Mouse (Mus musculus) spleen, embryonic (tissue): ENCODE measurements around the gene Cyp17a1.

Experiments
- CTCF ChIA-PET: fragments of 350-600 bp; sonication (Branson Sonifier 250); formaldehyde crosslinking; loops from one replicate; lab custom pipeline; 2022; lab: Charles Lee

Gene Cyp17a1

DNA sequence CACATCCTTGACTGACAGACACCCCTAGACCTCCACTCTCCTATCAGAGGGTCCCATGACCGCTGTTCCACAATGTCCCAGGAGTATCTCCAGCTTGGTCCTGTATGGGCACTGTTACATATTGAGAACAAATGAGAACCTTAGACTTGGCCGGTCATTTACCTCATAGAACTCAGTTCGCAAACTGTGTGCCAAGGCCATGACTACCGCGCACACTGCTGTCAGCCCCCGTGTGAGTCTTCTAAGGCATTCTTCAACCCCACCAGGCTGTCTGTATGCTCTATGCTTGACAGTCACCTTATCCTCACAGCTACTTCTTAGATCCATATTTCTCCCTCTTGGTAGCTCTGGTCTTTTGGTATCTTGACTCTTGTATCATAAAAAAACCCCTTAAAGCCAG is 53.5 kb downstream of the Cyp17a1 start:
- CTCF ChIA-PET: no interaction called here

- CTCF ChIA-PET: no interaction called here
Measured at GRCm38 (mm10) chr19:46619001-46619400, 54.0 kb downstream of the Cyp17a1 start.

DNA sequence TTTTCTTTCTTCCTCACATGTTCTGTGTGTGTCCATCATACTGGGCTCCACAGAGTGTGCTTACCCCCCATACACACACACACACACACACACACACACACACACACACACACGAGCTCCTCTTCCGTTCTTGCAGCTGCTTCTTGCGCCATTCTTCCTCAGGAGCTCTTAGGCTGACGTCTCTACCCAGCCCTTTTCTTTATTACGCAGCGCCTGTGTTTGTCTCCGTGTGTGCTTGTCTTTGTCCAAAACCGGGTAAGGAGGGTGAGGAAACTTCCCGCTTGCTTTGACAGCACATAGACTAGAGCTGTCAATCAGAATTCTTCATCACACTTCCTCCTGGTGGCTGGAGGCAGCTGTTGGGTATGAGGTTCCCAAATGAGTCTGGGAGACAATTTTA is 54.6 kb downstream of the Cyp17a1 start:
- CTCF ChIA-PET: interaction anchor here (0.6 kb wide), 1 partner anchor 1605 kb away, joined by 3 read pairs; no protein-coding TSS in a partner anchor

- CTCF ChIA-PET: no interaction called here
Measured at GRCm38 (mm10) chr19:46617361-46617760, 55.6 kb downstream of the Cyp17a1 start.
